Mouse (Mus musculus) MEL (cell line): ENCODE data around the gene Btbd8. TPM values are rescaled to one million over a fixed set of nuclear protein-coding genes. Genes with fewer than 3 reads are reported as not detected.

ENCODE experiments used
- DNase-seq: peaks from one replicate; pipeline ENCODE4 v3.0.0; 2011; ENCODE audit warnings: low read depth, low spot score
- H3K27ac ChIP-seq: 2 replicates; pipeline ENCODE4 v1.5.1; 2012; ENCODE audit warnings: low read depth, mild to moderate bottlenecking, control low read depth, low read length, moderate library complexity; ENCODE audit not compliant: control insufficient read depth
- H3K27me3 ChIP-seq, 2 experiments: fragments of 150-350 bp in 1 of 2; sonication (generic) in 1 of 2; 2 replicates each; pipeline ENCODE4 v1.6.1; 2012; ENCODE audit warnings: low read length in 2 of 2, mild to moderate bottlenecking in 2 of 2, improper control_type of control experiment in 1 of 2, moderate library complexity in 1 of 2; ENCODE audit not compliant: insufficient read depth in 2 of 2, control insufficient read depth in 1 of 2
- H3K36me3 ChIP-seq, 2 experiments: 2 replicates each; pipeline ENCODE4 v1.6.1; 2012 to 2014; ENCODE audit warnings: low read length in 2 of 2, improper control_type of control experiment in 1 of 2, inconsistent platforms in 1 of 2, mild to moderate bottlenecking in 1 of 2; ENCODE audit not compliant: insufficient read depth in 2 of 2, control insufficient read depth in 1 of 2
- H3K4me1 ChIP-seq, 2 experiments: fragments of 150-350 bp in 1 of 2; sonication (generic) in 1 of 2; 2 replicates each; pipeline ENCODE4 v1.6.1; 2012; ENCODE audit warnings: low read length in 2 of 2, improper control_type of control experiment in 1 of 2, mild to moderate bottlenecking in 1 of 2; ENCODE audit not compliant: insufficient read depth in 2 of 2, control insufficient read depth in 1 of 2
- H3K4me3 ChIP-seq, 2 experiments: fragments of 150-350 bp in 1 of 2; sonication (generic) in 1 of 2; 2 replicates each; pipeline ENCODE4 v1.5.1; 2012; ENCODE audit warnings: low read depth in 2 of 2, low read length in 2 of 2, mild to moderate bottlenecking in 2 of 2, moderate library complexity in 2 of 2, control low read depth in 1 of 2, improper control_type of control experiment in 1 of 2; ENCODE audit not compliant: control insufficient read depth in 1 of 2, insufficient read depth in 1 of 2
- H3K79me2 ChIP-seq: 2 replicates; pipeline ENCODE4 v1.6.1; 2012; ENCODE audit warnings: mild to moderate bottlenecking, low read length, moderate library complexity; ENCODE audit not compliant: control insufficient read depth, poor library complexity, insufficient read depth
- H3K9ac ChIP-seq: 2 replicates; pipeline ENCODE4 v1.6.1; 2012; ENCODE audit warnings: low read depth, mild to moderate bottlenecking, control low read depth, low read length, moderate library complexity; ENCODE audit not compliant: control insufficient read depth, poor library complexity, severe bottlenecking
- H3K9me3 ChIP-seq: fragments of 150-350 bp; sonication (generic); replicated peaks from 2 replicates; pipeline ENCODE4 v1.6.1; 2012; ENCODE audit warnings: mild to moderate bottlenecking, low read length, improper control_type of control experiment, moderate library complexity; ENCODE audit not compliant: insufficient read depth
- ELF1 ChIP-seq: IDR thresholded peaks from 2 replicates; pipeline ENCODE4 v1.6.1; 2014; ENCODE audit warnings: low read depth, mild to moderate bottlenecking, inconsistent platforms, low read length, improper control_type of control experiment, moderate library complexity
- EP300 ChIP-seq, 2 experiments: IDR thresholded peaks; 2 replicates each; pipeline ENCODE4 v1.6.1; 2011; ENCODE audit warnings: improper control_type of control experiment in 2 of 2, low read length in 2 of 2, low read depth in 1 of 2, mild to moderate bottlenecking in 1 of 2
- GATA1 ChIP-seq: IDR thresholded peaks from 2 replicates; pipeline ENCODE4 v1.6.1; 2011; ENCODE audit warnings: low read depth, low read length, improper control_type of control experiment
- JUND ChIP-seq: IDR thresholded peaks from 2 replicates; pipeline ENCODE4 v1.6.1; 2011; ENCODE audit warnings: low read depth, mild to moderate bottlenecking, improper control_type of control experiment, low read length
- KAT2A ChIP-seq: conservative IDR thresholded peaks from 2 replicates; pipeline ENCODE4 v1.6.1; 2012; ENCODE audit warnings: low read depth, low read length, improper control_type of control experiment, inconsistent platforms
- MAFK ChIP-seq: IDR thresholded peaks from 2 replicates; pipeline ENCODE4 v1.6.1; 2011; ENCODE audit warnings: low read depth, mild to moderate bottlenecking, low read length, improper control_type of control experiment, borderline replicate concordance
- MAX ChIP-seq: IDR thresholded peaks from 2 replicates; pipeline ENCODE4 v1.6.1; 2011; ENCODE audit warnings: low read length, improper control_type of control experiment
- MAZ ChIP-seq: IDR thresholded peaks from 2 replicates; pipeline ENCODE4 v1.6.1; 2012; ENCODE audit warnings: low read depth, mild to moderate bottlenecking, inconsistent platforms, low read length, improper control_type of control experiment
- MXI1 ChIP-seq: IDR thresholded peaks from 2 replicates; pipeline ENCODE4 v1.6.1; 2011; ENCODE audit warnings: mild to moderate bottlenecking, low read depth, low read length, improper control_type of control experiment
- NELFE ChIP-seq: IDR thresholded peaks from 2 replicates; pipeline ENCODE4 v1.6.1; 2011; ENCODE audit warnings: low read depth, low read length, improper control_type of control experiment
- POLR2AphosphoS2 ChIP-seq: IDR thresholded peaks from 2 replicates; pipeline ENCODE4 v1.6.1; 2011; ENCODE audit warnings: low read length, improper control_type of control experiment
- POLR2AphosphoS5 ChIP-seq: IDR thresholded peaks from 2 replicates; pipeline ENCODE4 v1.6.1; 2012; ENCODE audit warnings: low read depth, borderline replicate concordance, mild to moderate bottlenecking, inconsistent platforms, low read length, moderate library complexity, mixed read lengths
- RCOR1 ChIP-seq: IDR thresholded peaks from 2 replicates; pipeline ENCODE4 v1.6.1; 2012; ENCODE audit warnings: low read depth, mild to moderate bottlenecking, inconsistent platforms, low read length, improper control_type of control experiment
- SMC3 ChIP-seq: IDR thresholded peaks from 2 replicates; pipeline ENCODE4 v1.6.1; 2011; ENCODE audit warnings: low read depth, low read length, improper control_type of control experiment
- TAL1 ChIP-seq: IDR thresholded peaks from 2 replicates; pipeline ENCODE4 v1.6.1; 2012; ENCODE audit warnings: mild to moderate bottlenecking, inconsistent platforms, low read length, moderate library complexity, mixed read lengths
- TBP ChIP-seq: IDR thresholded peaks from 2 replicates; pipeline ENCODE4 v1.8.0; 2011; ENCODE audit warnings: low read depth, low read length, improper control_type of control experiment
- TCF12 ChIP-seq: IDR thresholded peaks from 2 replicates; pipeline ENCODE4 v1.6.1; 2014; ENCODE audit warnings: low read depth, mild to moderate bottlenecking, inconsistent platforms, low read length, improper control_type of control experiment, moderate library complexity
- USF1 ChIP-seq: IDR thresholded peaks from 2 replicates; pipeline ENCODE4 v1.6.1; 2014; ENCODE audit warnings: low read depth, mild to moderate bottlenecking, inconsistent platforms, low read length, improper control_type of control experiment, moderate library complexity
- USF2 ChIP-seq, 2 experiments: IDR thresholded peaks; 2 replicates each; pipeline ENCODE4 v1.6.1; 2011 to 2012; ENCODE audit warnings: improper control_type of control experiment in 2 of 2, low read length in 2 of 2, borderline replicate concordance in 1 of 2, inconsistent platforms in 1 of 2, low read depth in 1 of 2, mild to moderate bottlenecking in 1 of 2; ENCODE audit not compliant: insufficient read depth in 1 of 2
- ZMIZ1 ChIP-seq: IDR thresholded peaks from 2 replicates; pipeline ENCODE4 v1.6.1; 2012; ENCODE audit warnings: low read depth, mild to moderate bottlenecking, inconsistent platforms, low read length, improper control_type of control experiment, moderate library complexity
- polyA plus RNA-seq, 2 experiments: library from polyadenylated mRNA; stranded (reverse) in 1 of 2; unstranded in 1 of 2; fragments of >175 nt in 1 of 2; fragments of >200 nt in 1 of 2; gene quantifications; 2 replicates each; pipeline versions ENCODE4 v1.2.1 to v1.2.4; 2012; ENCODE audit warnings: low replicate concordance in 2 of 2, low read depth in 1 of 2; ENCODE audit not compliant: insufficient read length in 2 of 2, insufficient read depth in 1 of 2, missing spikeins in 1 of 2
- total RNA-seq: library from RNA; depleted of rRNA; stranded (reverse); fragments of 300-350 nt; gene quantifications from 2 replicates; pipeline ENCODE4 v1.2.3, GENCODE M21; 2012

The Btbd8 gene
- total and polyA plus RNA-seq, 3 experiments = 1.6 to 2.4 TPM; not detected in 1

GRCm38 (mm10) chr5:107403947-107404684, 33.7 kb upstream of the Btbd8 start:
- Histone ChIP-seq H3K9ac (no peak overlapping the region), H3K4me1 (no peaks in the 10 kb centered on the region), H3K27me3 (no peaks in the 10 kb centered on the region), H3K36me3 (no peaks in the 10 kb centered on the region), H3K79me2 (no peaks in the 10 kb centered on the region), H3K27ac (no peak overlapping the region), H3K9me3 (no peaks in the 10 kb centered on the region), H3K4me3 (no peak overlapping the region)
- no peak for TF ChIP-seq TCF12
- no peak for DNase-seq

- Histone ChIP-seq H3K4me1 (no peaks in the 10 kb centered on the region), H3K79me2 (no peaks in the 10 kb centered on the region), H3K27me3 (no peaks in the 10 kb centered on the region), H3K36me3 (no peaks in the 10 kb centered on the region), H3K9me3 (no peaks in the 10 kb centered on the region), H3K4me3 (no peak overlapping the region), H3K27ac (no peak overlapping the region), H3K9ac (no peak overlapping the region)
- no peak for DNase-seq
- no peak for TF ChIP-seq KAT2A
- no peak for TF ChIP-seq ZMIZ1
- no peak for TF ChIP-seq RCOR1
- TF ChIP-seq MAX = no peak
- TF ChIP-seq USF2 (IDR thresholded peaks at IDR 0.05; ENCODE audit: borderline replicate concordance in 1 of 2, insufficient read depth in 1 of 2, low read depth in 1 of 2, low read length in 2 of 2) = no peak
- no peak for TF ChIP-seq GATA1
- TF ChIP-seq MAFK = no peak
- no peak for TF ChIP-seq NELFE
- no peak for TF ChIP-seq EP300 (IDR thresholded peaks at IDR 0.05; ENCODE audit: low read depth in 1 of 2, low read length in 2 of 2)
- no peak for TF ChIP-seq POLR2AphosphoS2
- TF ChIP-seq TBP = no peak
- no peak for TF ChIP-seq SMC3
Observed at GRCm38 (mm10) chr5:107405361-107405760, 32.4 kb upstream of the Btbd8 start.

GRCm38 (mm10) chr5:107410305-107410704, 27.5 kb upstream of the Btbd8 start:
- Histone ChIP-seq H3K4me1 (no peaks in the 10 kb centered on the region), H3K27ac (no peak overlapping the region), H3K36me3 (no peaks in the 10 kb centered on the region), H3K9me3 (no peaks in the 10 kb centered on the region), H3K27me3 (no peaks in the 10 kb centered on the region), H3K4me3 (no peak overlapping the region), H3K9ac (no peak overlapping the region), H3K79me2 (no peaks in the 10 kb centered on the region)
- TF ChIP-seq POLR2AphosphoS2 (no peak), JUND (no peak), ELF1 (no peak), POLR2AphosphoS5 (no peak), TAL1 (no peak), MAZ (no peak), MXI1 (no peak), EP300 (IDR thresholded peaks at IDR 0.05; ENCODE audit: low read depth in 1 of 2, low read length in 2 of 2) (no peak), TBP (no peak), USF1 (no peak), KAT2A (no peak)
- DNase-seq = no peak
